ENCODE assay signal across 12 mouse cellular contexts in genomic region chr14:73226346-73226745, GRCm38 (mm10). TPM values are rescaled to one million over a fixed set of nuclear protein-coding genes. Genes with fewer than 3 reads are reported as not detected.
DNase-seq lines count a peak whose midpoint lies in the region; ATAC-seq lines count a peak whose summit lies in the region.
"Had no signal": no experiment of that assay in that cellular context is flagged by ENCODE, and none has a peak within 500 bp of the region (broad histone marks: within the 10 kb centered on the region; RNA-seq: fewer than 3 reads in every experiment).

No protein-coding gene starts in this region.

- H3K36me3 ChIP-seq in heart, embryonic 13.5 days, result no peaks in the 10 kb centered on the region
- no peaks in the 10 kb centered on the region for H3K36me3 ChIP-seq in heart, embryonic 11.5 days (ENCODE audit: control insufficient read depth, insufficient read depth, low read length)
- no peaks in the 10 kb centered on the region for H3K36me3 ChIP-seq in midbrain, embryonic 13.5 days
- peaks cover 11% of the 10 kb centered on the region for H3K36me3 ChIP-seq in midbrain, embryonic 10.5 days
- no peaks in the 10 kb centered on the region for H3K36me3 ChIP-seq in stomach, embryonic 15.5 days
- H3K36me3 ChIP-seq: heart, embryonic 15.5 days had no signal

- H3K4me1 ChIP-seq in heart, embryonic 13.5 days, result peaks cover 20% of the 10 kb centered on the region
- H3K4me1 ChIP-seq in heart, embryonic 11.5 days (ENCODE audit: control insufficient read depth, insufficient read depth, low read length), result peaks cover 6% of the 10 kb centered on the region; the same call in 1 of the 2 replicates
- peaks cover 11% of the 10 kb centered on the region for H3K4me1 ChIP-seq in midbrain, embryonic 13.5 days (replicated peaks)
- H3K4me1 ChIP-seq in midbrain, embryonic 10.5 days, result peaks cover 5% of the 10 kb centered on the region
- H3K4me1 ChIP-seq in stomach, embryonic 15.5 days, result 0 out of 2 replicates have a peak, but pooled peaks cover 4% of the 10 kb centered on the region
- H3K4me1 ChIP-seq: liver, embryonic 15.5 days had no signal

- no peak overlapping the region for H3K9ac ChIP-seq in heart, embryonic 13.5 days
- H3K9ac ChIP-seq in heart, embryonic 11.5 days (ENCODE audit: low read depth, low read length), result no peak overlapping the region
- H3K9ac ChIP-seq in midbrain, embryonic 13.5 days (replicated peaks), result no peak overlapping the region
- no peak overlapping the region for H3K9ac ChIP-seq in stomach, embryonic 15.5 days
- H3K9ac ChIP-seq: heart, embryonic 15.5 days; liver, embryonic 15.5 days had no signal

- H3K27ac ChIP-seq in heart, embryonic 13.5 days (replicated peaks), result peak overlapping the region; percentile 43; the same call in 1 of the 2 replicates
- H3K27ac ChIP-seq in heart, embryonic 11.5 days (ENCODE audit: low read depth, low read length), result no peak overlapping the region
- no peak overlapping the region for H3K27ac ChIP-seq in midbrain, embryonic 13.5 days
- H3K27ac ChIP-seq in midbrain, embryonic 10.5 days (replicated peaks), result no peak overlapping the region
- no peak overlapping the region for H3K27ac ChIP-seq in stomach, embryonic 15.5 days
- H3K27ac ChIP-seq: liver, embryonic 15.5 days had no signal

- intact Hi-C loops in gastrocnemius, postnatal 36 days (cut with DNase I), result no loop called here

- WGBS in heart, embryonic 13.5 days, result 40% methylated on average over 3 of the region's 3 CpGs
- WGBS in heart, embryonic 11.5 days (ENCODE audit: insufficient replicate concordance), result 64% methylated on average over 3 of the region's 3 CpGs
- 69% methylated on average over 3 of the region's 3 CpGs for WGBS in midbrain, embryonic 13.5 days
- WGBS in midbrain, embryonic 10.5 days, result 81% methylated on average over 3 of the region's 3 CpGs
- WGBS in stomach, embryonic 15.5 days, result 53% methylated on average over 3 of the region's 3 CpGs

- H3K4me2 ChIP-seq in heart, embryonic 13.5 days, result no peak overlapping the region
- no peak overlapping the region for H3K4me2 ChIP-seq in heart, embryonic 11.5 days
- no peak overlapping the region for H3K4me2 ChIP-seq in midbrain, embryonic 13.5 days (replicated peaks)
- no peak overlapping the region for H3K4me2 ChIP-seq in stomach, embryonic 15.5 days
- H3K4me2 ChIP-seq: heart, embryonic 15.5 days; liver, embryonic 15.5 days had no signal

- no peak overlapping the region for H3K4me3 ChIP-seq in heart, embryonic 13.5 days
- H3K4me3 ChIP-seq in heart, embryonic 11.5 days (ENCODE audit: low read depth, low read length), result no peak overlapping the region
- no peak overlapping the region for H3K4me3 ChIP-seq in midbrain, embryonic 13.5 days (replicated peaks)
- H3K4me3 ChIP-seq in midbrain, embryonic 10.5 days, result no peak overlapping the region
- H3K4me3 ChIP-seq in stomach, embryonic 15.5 days (replicated peaks), result no peak overlapping the region
- H3K4me3 ChIP-seq: heart, embryonic 15.5 days; liver, embryonic 15.5 days had no signal

- DNase-seq in midbrain, embryonic 10.5 days (ENCODE audit: low spot score), result no peak
- DNase-seq in cerebellum, postnatal 14 days, result peak; percentile 48 to 50
- no peak for DNase-seq in adrenal gland, postnatal 10 days
- DNase-seq in gastrocnemius, postnatal 36 days, result no peak
- DNase-seq: right cerebral cortex, postnatal 25 days had no signal

- no peaks in the 10 kb centered on the region for H3K9me3 ChIP-seq in heart, embryonic 13.5 days
- no peaks in the 10 kb centered on the region for H3K9me3 ChIP-seq in heart, embryonic 11.5 days (replicated peaks; ENCODE audit: control insufficient read depth, low read length)
- H3K9me3 ChIP-seq in midbrain, embryonic 13.5 days, result no peaks in the 10 kb centered on the region
- H3K9me3 ChIP-seq in midbrain, embryonic 10.5 days (replicated peaks), result no peaks in the 10 kb centered on the region
- no peaks in the 10 kb centered on the region for H3K9me3 ChIP-seq in stomach, embryonic 15.5 days
- H3K9me3 ChIP-seq: heart, embryonic 15.5 days; liver, embryonic 15.5 days had no signal

- no peaks in the 10 kb centered on the region for H3K27me3 ChIP-seq in heart, embryonic 13.5 days (replicated peaks)
- H3K27me3 ChIP-seq in heart, embryonic 11.5 days (ENCODE audit: control insufficient read depth, insufficient read depth, low read length), result no peaks in the 10 kb centered on the region
- no peaks in the 10 kb centered on the region for H3K27me3 ChIP-seq in midbrain, embryonic 13.5 days
- H3K27me3 ChIP-seq in midbrain, embryonic 10.5 days (ENCODE audit: low read depth, poor library complexity, severe bottlenecking), result no peaks in the 10 kb centered on the region
- H3K27me3 ChIP-seq in stomach, embryonic 15.5 days (replicated peaks), result no peaks in the 10 kb centered on the region
- H3K27me3 ChIP-seq: CH12.LX; heart, embryonic 15.5 days; liver, embryonic 15.5 days had no signal

- ATAC-seq in heart, embryonic 13.5 days (ENCODE audit: extremely low read depth, insufficient number of reproducible peaks, low FRiP score, low TSS enrichment), result no peak
- no peak for ATAC-seq in heart, embryonic 11.5 days (replicated peaks; ENCODE audit: insufficient number of reproducible peaks, low FRiP score, low TSS enrichment)
- peak; percentile 43; the same call in 1 of the 2 replicates for ATAC-seq in midbrain, embryonic 13.5 days
- peak; percentile 47; the same call in 1 of the 2 replicates for ATAC-seq in stomach, embryonic 15.5 days (ENCODE audit: insufficient read depth, low FRiP score, low read depth)

RNA-seq across cellular contexts. Expression of gene Lpar6, which starts 11.3 kb away (rescaled TPM):
- 7.8 and 8.4 TPM in 2 replicates for polyA plus RNA-seq in heart, embryonic 13.5 days (2015; fragmentation: Nextera tagmentation; extraction: Ambion mirVana)
- 8.8 and 10.5 TPM in 2 replicates for polyA plus RNA-seq in heart, embryonic 11.5 days (2014; fragmentation: Nextera tagmentation; extraction: Ambion mirVana)
- 7.4 and 8.6 TPM in 2 replicates for polyA plus RNA-seq in midbrain, embryonic 13.5 days (2015; fragmentation: Nextera tagmentation; extraction: Ambion mirVana)
- polyA plus RNA-seq in midbrain, embryonic 10.5 days (2016; fragmentation: Nextera tagmentation; extraction: Ambion mirVana), result 14.9 and 15.7 TPM in 2 replicates
- 13.9 and 16.1 TPM in 2 replicates for polyA plus RNA-seq in stomach, embryonic 15.5 days (2015; fragmentation: Nextera tagmentation; extraction: Ambion mirVana)
- total RNA-seq in adrenal gland, postnatal 10 days (2021), result 10 to 100 TPM in 1 of 2 experiments, 1 to 10 TPM in 1; 8.3 to 11.5 TPM
- total RNA-seq in gastrocnemius, postnatal 36 days (2021), result 1 to 10 TPM in 1 of 2 experiments, under 1 TPM in 1; 0.99 to 1.4 TPM

Comparison
In these comparisons a context has a peak if more than half of its experiments do, and no peak if none do; other contexts are left out.
1. ATAC-seq: peak in midbrain, embryonic 13.5 days (single experiment) and stomach, embryonic 15.5 days (single experiment); none in heart, embryonic 13.5 days (single experiment) and heart, embryonic 11.5 days (single experiment).
2. DNase-seq: peak in cerebellum, postnatal 14 days (2 of 2); none in midbrain, embryonic 10.5 days (single experiment), adrenal gland, postnatal 10 days (single experiment) and gastrocnemius, postnatal 36 days (0 of 2).